Mouse (Mus musculus) c-Kit-negative CD71-positive TER-119-positive erythroid progenitor cells, embryonic 14.5 days (primary cell): ENCODE measurements at regions not wholly inside any gene's neighbourhood (a gene's known extent, or its start where the extent isn't known, plus 50 kb on each side); places are given as distances from the start of the nearest gene placed in this dataset.

Experiments
- DNase-seq: peaks from one replicate; pipeline ENCODE4 v3.0.0-alpha.2; 2013; ENCODE audit warnings: low read depth, low spot score

GRCm38 (mm10) chr8:78877423-78877822 lies 56.5 kb upstream of the Lsm6 start:
- DNase-seq = no peak

- no peak for DNase-seq
Measured at GRCm38 (mm10) chr8:78889708-78890107, 68.8 kb upstream of the Lsm6 start.

DNA sequence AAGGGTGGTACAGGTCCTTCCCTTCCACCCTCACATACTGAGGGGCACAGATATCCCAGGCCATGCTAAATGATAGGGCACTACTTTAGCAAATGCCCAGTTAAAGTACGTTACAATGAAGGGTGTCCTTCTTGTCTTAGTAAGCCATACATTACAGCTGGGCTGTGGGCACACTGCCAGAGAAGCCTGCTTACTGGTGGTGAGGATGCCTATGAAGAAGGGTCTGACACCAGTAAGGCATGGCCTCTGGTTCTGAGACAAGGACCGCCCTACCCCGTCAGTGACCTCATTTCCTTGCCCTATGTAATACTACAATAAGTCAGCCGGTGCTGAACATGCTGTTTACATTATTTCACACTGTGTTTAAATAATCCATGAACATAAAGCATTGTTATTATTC lies 69.6 kb upstream of the Lsm6 start:
- DNase-seq = no peak

DNA sequence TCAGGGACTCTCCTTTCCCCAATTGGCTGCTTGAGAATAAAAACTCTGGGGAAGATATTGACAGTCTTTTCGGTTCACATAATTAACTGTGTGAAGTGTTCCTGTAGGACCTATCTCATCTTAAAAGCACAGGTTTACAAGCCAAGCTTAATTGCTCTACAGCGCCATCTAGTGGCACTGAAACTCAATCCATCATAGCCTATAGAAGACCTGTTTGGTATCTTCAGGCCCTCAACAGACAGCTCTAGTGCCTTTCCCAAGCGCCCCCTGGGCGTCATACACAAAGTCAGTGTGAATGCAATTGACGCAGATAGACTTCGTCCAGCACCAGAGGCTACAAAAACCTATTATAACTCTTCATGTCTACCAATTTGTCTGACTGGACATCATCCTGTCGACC lies 78.9 kb upstream of the Lsm6 start:
- peak; percentile 31 for DNase-seq

- DNase-seq = no peak
Measured at GRCm38 (mm10) chr8:78903034-78903433, 82.1 kb upstream of the Lsm6 start.

DNA sequence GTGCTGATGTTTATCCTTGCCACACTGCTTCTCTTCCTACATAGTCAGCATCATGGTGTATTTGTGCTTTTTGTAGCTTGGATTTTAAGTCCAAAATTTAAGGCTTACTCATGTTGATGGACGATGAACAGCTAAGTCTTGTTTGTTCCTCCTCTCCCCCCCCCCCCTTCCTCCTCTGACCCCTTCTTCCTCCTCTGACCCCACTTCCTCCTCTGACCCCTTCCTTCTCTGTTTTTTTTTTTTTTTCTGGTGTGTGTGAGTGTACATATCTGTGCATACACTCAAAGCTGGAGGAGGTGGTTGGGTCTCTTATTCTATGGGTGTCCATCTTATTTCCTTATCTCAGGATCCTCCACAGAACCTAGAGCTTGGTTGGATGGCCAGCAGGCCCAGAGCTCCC lies 87.0 kb upstream of the Lsm6 start:
- no peak for DNase-seq

DNA sequence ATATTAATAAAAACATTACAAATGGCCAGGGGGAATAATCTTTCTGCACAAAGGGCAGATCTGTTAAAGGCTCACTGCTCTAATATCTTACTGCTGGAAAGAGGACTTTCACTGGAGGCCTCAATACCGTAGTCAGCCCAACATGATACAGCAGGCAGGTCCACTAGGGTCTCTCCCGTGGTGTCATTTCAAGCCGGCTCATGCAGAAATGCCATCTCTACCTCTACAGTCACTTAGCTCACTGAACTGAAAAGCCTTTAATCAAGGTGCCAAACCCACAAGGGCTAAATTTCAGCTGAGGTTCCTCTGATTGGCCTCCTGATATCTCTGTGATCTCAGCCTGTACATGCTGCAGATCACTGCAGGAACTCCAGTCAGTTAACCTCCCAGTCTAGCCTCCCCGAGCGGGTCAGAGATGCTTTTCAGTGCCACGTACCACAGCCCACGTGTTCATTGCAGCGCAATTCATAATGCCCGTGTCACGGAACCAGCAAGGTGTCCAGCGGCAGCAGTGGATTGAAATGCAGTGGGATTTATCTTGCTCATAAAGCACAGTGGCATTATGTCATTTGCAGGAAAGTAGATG lies 90.4 kb upstream of the Lsm6 start:
- DNase-seq = no peak

DNA sequence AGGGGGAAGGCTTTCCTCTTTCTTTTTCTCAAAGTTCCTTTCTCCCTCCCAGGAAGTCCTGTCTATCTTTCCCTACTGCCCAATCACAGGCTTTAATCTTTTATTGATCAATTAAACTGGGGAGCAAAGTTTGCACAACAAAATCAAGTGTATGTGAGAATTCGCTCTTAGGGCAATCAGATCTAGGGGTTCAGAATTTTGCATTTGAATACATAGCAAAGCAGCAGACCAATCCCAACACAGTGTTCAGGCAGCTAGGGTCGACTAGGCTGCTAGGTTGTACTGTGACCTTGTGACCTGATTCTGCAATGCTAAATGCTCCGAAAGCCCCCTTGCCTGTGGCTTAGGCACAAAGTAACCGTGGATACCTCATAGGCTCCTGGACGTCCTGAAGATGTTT lies 91.5 kb upstream of the Lsm6 start:
- DNase-seq = no peak

DNA sequence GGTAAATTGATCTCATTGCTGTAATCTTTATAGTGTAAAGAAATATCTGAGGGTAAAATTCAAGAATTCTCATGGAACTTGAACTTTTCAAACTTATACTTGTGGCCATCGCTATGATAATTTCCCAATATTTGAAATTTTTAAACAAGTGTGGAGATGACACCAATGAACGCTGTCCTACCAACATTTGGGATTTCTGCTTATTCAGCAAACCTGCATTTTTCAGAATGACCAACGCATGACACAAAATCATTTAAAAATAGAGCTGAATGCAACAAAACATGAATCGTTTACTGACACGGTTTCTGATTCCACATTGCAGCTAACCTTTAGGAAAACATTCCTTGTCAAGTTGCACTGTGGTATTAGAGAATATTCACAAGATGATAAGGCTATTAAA lies 92.9 kb upstream of the Lsm6 start:
- DNase-seq = no peak

DNA sequence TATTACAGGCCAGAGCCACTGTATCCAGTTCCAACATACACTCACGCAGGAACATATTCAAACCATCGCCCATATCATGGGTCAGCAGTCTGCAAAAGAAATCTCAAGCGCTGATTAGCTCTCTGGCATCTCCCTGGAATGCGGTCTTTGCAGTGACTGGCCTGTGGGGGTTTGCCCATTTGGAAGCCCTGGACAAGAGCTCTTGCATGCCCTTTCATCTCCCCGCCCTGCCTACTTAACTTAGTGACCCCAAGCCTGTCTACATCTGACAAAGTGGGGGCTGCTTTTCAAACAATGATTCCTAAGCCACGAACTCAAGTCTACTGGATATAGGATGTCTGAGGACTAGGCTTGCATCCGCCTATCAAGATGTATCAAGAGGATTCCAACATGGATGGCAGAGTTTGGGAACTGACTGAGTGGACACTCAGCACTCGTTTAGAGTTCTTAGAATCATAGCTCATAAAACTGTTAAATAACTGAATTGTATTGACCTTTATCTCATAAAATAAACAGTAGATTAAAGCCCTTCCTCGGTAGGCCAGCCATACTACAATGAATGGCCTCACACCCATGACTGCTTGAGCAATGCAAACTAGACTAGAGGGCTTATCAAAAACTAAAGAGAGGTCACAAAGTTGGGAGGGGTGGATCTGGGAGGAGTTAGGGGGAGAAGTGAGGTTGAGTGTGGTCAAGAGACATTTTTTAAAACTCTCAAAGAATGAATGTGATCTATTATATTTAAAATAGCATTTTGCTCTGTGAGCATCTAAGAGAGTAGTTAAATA lies 97.4 kb upstream of the Zfp827 start:
- no peak for DNase-seq

DNA sequence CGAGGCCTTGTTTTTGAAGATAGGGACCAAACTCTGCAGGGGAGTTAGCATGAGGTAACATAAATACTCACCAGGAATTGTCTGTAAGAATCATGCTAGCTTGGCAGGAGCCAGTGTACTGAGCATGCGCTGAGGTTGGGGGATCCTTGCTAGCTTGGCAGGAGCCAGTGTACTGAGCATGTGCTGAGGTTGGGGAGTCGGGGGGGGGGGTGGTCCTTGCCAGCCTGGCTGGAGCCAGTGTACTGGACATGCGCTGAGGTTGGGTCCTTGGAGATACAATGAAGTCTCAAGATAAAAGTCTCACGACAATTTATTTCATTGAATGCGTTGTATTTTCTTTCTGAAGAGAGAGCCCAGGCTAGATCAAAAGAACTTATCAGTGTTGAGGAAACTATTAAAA lies 96.2 kb upstream of the Zfp827 start:
- no peak for DNase-seq

GRCm38 (mm10) chr8:78940049-78940448 lies 88.2 kb upstream of the Zfp827 start:
- DNase-seq = no peak

- no peak for DNase-seq
Measured at GRCm38 (mm10) chr8:78941558-78941957, 86.7 kb upstream of the Zfp827 start.

DNA sequence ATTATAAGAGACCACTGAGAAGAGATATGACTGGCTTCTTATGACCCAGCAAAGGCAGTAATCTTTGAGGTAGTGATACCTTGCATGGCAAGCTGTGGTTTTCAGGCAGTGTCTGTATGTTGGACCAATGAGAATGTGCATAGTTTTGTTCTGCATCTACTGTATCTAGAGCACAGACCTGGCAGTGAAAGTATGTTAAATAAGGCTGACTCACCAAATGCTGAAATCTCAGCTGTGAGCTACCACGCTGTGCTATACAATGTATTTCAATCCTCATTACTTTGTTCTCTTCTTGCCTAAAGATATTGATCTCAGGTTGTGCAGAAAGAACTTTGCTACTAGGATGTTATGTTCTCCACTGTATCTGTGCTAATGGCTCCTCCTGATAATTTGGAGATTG lies 83.9 kb upstream of the Zfp827 start:
- no peak for DNase-seq

GRCm38 (mm10) chr8:78945607-78946006 lies 82.6 kb upstream of the Zfp827 start:
- no peak for DNase-seq

- DNase-seq = no peak
Measured at GRCm38 (mm10) chr8:78946085-78946484, 82.2 kb upstream of the Zfp827 start.

GRCm38 (mm10) chr8:78975034-78975433 lies 53.2 kb upstream of the Zfp827 start:
- no peak for DNase-seq
